Mouse (Mus musculus) embryonic fibroblast, embryonic 13.5 days (primary cell): ENCODE data around the gene Fam90a1a.

Experiments used
- CTCF ChIP-seq: IDR thresholded peaks from 2 replicates; pipeline ENCODE4 v1.5.1; 2011; ENCODE audit warnings: mild to moderate bottlenecking, control low read depth, low read length, moderate library complexity, borderline replicate concordance; ENCODE audit not compliant: insufficient read depth
- POLR2A ChIP-seq: IDR thresholded peaks from 2 replicates; pipeline ENCODE4 v1.6.1; 2011; ENCODE audit warnings: low read depth, mild to moderate bottlenecking, control low read depth, low read length, moderate library complexity

- TF ChIP-seq CTCF: peak; percentile 74; the same call in 1 of the 2 replicates
- no peak for TF ChIP-seq POLR2A
These were observed 33.7 kb downstream of the Fam90a1a start for GRCm38 (mm10) chr8:21992184-21992583.
